Mouse (Mus musculus) embryonic facial prominence, embryonic 14.5 days (tissue): ENCODE data around the gene Usp42. TPM values are rescaled to one million over a fixed set of nuclear protein-coding genes. Genes with fewer than 3 reads are reported as not detected.
A peak's percentile ranks its signal among the peaks of the same experiment; 100 is the strongest.

Experiments used
- ATAC-seq: fragments of 200-750 bp; cut with Nextera tagmentation; 2 replicates; pipeline ENCODE4 v1.8.0; 2017; ENCODE audit warnings: low read depth, moderate number of reproducible peaks, moderate TSS enrichment
- DNase-seq: peaks from one replicate; pipeline ENCODE4 v3.0.0-alpha.2; 2015; ENCODE audit warnings: low spot score
- H3K27ac ChIP-seq: fragments of 300-500 bp; sonication (generic); replicated peaks from 2 replicates; pipeline ENCODE4 v1.5.1; 2014; ENCODE audit warnings: low read depth, mild to moderate bottlenecking, low read length, moderate library complexity
- H3K27me3 ChIP-seq: fragments of 300-500 bp; sonication (generic); replicated peaks from 2 replicates; pipeline ENCODE4 v1.6.1; 2014; ENCODE audit warnings: low read length; ENCODE audit not compliant: control insufficient read depth, insufficient read depth
- H3K36me3 ChIP-seq: fragments of 300-500 bp; sonication (generic); 2 replicates; pipeline ENCODE4 v1.6.1; 2014; ENCODE audit warnings: low read length, mixed read lengths; ENCODE audit not compliant: control insufficient read depth, insufficient read depth
- H3K4me1 ChIP-seq: fragments of 300-500 bp; sonication (generic); 2 replicates; pipeline ENCODE4 v1.6.1; 2014; ENCODE audit warnings: antibody characterized with exemption, low read length; ENCODE audit not compliant: control insufficient read depth, insufficient read depth
- H3K4me2 ChIP-seq: fragments of 300-500 bp; sonication (generic); 2 replicates; pipeline ENCODE4 v1.6.1; 2014; ENCODE audit warnings: low read depth, mild to moderate bottlenecking, low read length, moderate library complexity, mixed read lengths
- H3K4me3 ChIP-seq: fragments of 300-500 bp; sonication (generic); 2 replicates; pipeline ENCODE4 v1.5.1; 2014; ENCODE audit warnings: low read depth, mild to moderate bottlenecking, low read length
- H3K9ac ChIP-seq: fragments of 300-500 bp; sonication (generic); 2 replicates; pipeline ENCODE4 v1.6.1; 2014; ENCODE audit warnings: low read depth, mild to moderate bottlenecking, low read length, moderate library complexity, mixed read lengths
- H3K9me3 ChIP-seq: fragments of 300-500 bp; sonication (generic); 2 replicates; pipeline ENCODE4 v1.6.1; 2016; ENCODE audit warnings: low read length; ENCODE audit not compliant: control insufficient read depth
- WGBS: fragments of 180-500 bp; shearing (Covaris S2); extraction: QIAGEN DNeasy Blood & Tissue Kit; methylation state at CpG from one replicate; pipeline ENCODE4 v1.1.7; 2014; 5-methylcytosine and 5-hydroxymethylcytosine counted together
- polyA plus RNA-seq: library from polyadenylated mRNA; unstranded; fragments of >200 nt; fragmentation: Nextera tagmentation; extraction: Ambion mirVana; gene quantifications from 2 replicates; pipeline ENCODE4 v1.2.1, GENCODE M21; 2014

Gene Usp42
- polyA plus RNA-seq, 1 experiment from 2014 or later, result 18.1 TPM

- peaks cover 14% of the 10 kb centered on the region for H3K4me1 ChIP-seq
- H3K9me3 ChIP-seq, result no peaks in the 10 kb centered on the region
- H3K27me3 ChIP-seq, result no peaks in the 10 kb centered on the region
- H3K9ac ChIP-seq, result no peak overlapping the region
- WGBS, result 54% methylated on average over 2 of the region's 2 CpGs
- peak; percentile 60; the same call in 1 of the 2 replicates for ATAC-seq
- no peak overlapping the region for H3K4me3 ChIP-seq
- no peaks in the 10 kb centered on the region for H3K36me3 ChIP-seq
- DNase-seq, result peak; percentile 46
- H3K27ac ChIP-seq, result no peak overlapping the region
- no peak overlapping the region for H3K4me2 ChIP-seq
Measured at GRCm38 (mm10) chr5:143668884-143669283, 63.2 kb downstream of the Usp42 start.

- Histone ChIP-seq H3K9ac (no peak overlapping the region), H3K4me2 (no peak overlapping the region), H3K27ac (no peak overlapping the region), H3K27me3 (no peaks in the 10 kb centered on the region), H3K36me3 (no peaks in the 10 kb centered on the region), H3K9me3 (no peaks in the 10 kb centered on the region), H3K4me1 (peaks cover 14% of the 10 kb centered on the region), H3K4me3 (no peak overlapping the region)
- ATAC-seq, result no peak
- 93% methylated on average over 1 of the region's 1 CpGs for WGBS
- no peak for DNase-seq
Measured at GRCm38 (mm10) chr5:143666015-143666414, 66.1 kb downstream of the Usp42 start.

- Histone ChIP-seq H3K27ac (no peak overlapping the region), H3K27me3 (no peaks in the 10 kb centered on the region), H3K4me2 (no peak overlapping the region), H3K4me3 (no peak overlapping the region), H3K4me1 (peaks cover 10% of the 10 kb centered on the region), H3K36me3 (no peaks in the 10 kb centered on the region), H3K9ac (no peak overlapping the region), H3K9me3 (no peaks in the 10 kb centered on the region)
- ATAC-seq, result no peak
- peak; percentile 55 for DNase-seq
- 63% methylated on average over 2 of the region's 2 CpGs for WGBS
Measured at GRCm38 (mm10) chr5:143665561-143665960, 66.5 kb downstream of the Usp42 start.

- H3K9ac ChIP-seq, result no peak overlapping the region
- 73% methylated on average over 7 of the region's 7 CpGs for WGBS
- DNase-seq (no peak), ATAC-seq (no peak)
- H3K27ac ChIP-seq, result no peak overlapping the region
- H3K27me3 ChIP-seq, result no peaks in the 10 kb centered on the region
- no peak overlapping the region for H3K4me3 ChIP-seq
- no peak overlapping the region for H3K4me2 ChIP-seq
- H3K4me1 ChIP-seq, result peaks cover 9% of the 10 kb centered on the region
- H3K9me3 ChIP-seq, result no peaks in the 10 kb centered on the region
- H3K36me3 ChIP-seq, result no peaks in the 10 kb centered on the region
Measured at GRCm38 (mm10) chr5:143663074-143663687, 68.9 kb downstream of the Usp42 start.

Other genes with a start within 250 kb of the Usp42 start
- gene Rac1, start 204.2 kb downstream of the Usp42 start, polyA plus RNA-seq, result 527 and 534 TPM in 2 replicates
- 52.0 and 61.2 TPM in 2 replicates for gene Cyth3, start 109.8 kb downstream of the Usp42 start, polyA plus RNA-seq
- gene Eif2ak1, start 85.5 kb upstream of the Usp42 start, polyA plus RNA-seq, result 38.4 and 39.8 TPM in 2 replicates
- 0.18 TPM in 1 of 2 replicates, not detected in the other for gene Ankrd61, start 165.4 kb upstream of the Usp42 start, polyA plus RNA-seq
- 100 and 102 TPM in 2 replicates for gene Aimp2, start 177.6 kb upstream of the Usp42 start, polyA plus RNA-seq
- gene Pms2, start 177.7 kb upstream of the Usp42 start, polyA plus RNA-seq, result 20.9 and 23.3 TPM in 2 replicates
- gene Gm42421, start 195.9 kb upstream of the Usp42 start, polyA plus RNA-seq, result 0.49 and 0.63 TPM in 2 replicates
- gene Rsph10b, start 200.8 kb upstream of the Usp42 start, polyA plus RNA-seq, result 3.3 and 4.7 TPM in 2 replicates